Mouse (Mus musculus) bone marrow macrophage, adult 2 months (primary cell): ENCODE measurements around the gene Slc18b1.

ENCODE experiments used
- CTCF ChIP-seq: IDR thresholded peaks from 2 replicates; pipeline ENCODE4 v1.5.1; 2012; ENCODE audit warnings: low read depth, mild to moderate bottlenecking, low read length, moderate library complexity
- POLR2A ChIP-seq: IDR thresholded peaks from 2 replicates; pipeline ENCODE4 v1.6.1; 2012; ENCODE audit warnings: mild to moderate bottlenecking, low read depth, low read length, borderline replicate concordance

GRCm38 (mm10) chr10:23780539-23781275 is 16.1 kb upstream of the Slc18b1 start:
- TF ChIP-seq POLR2A (no peak), CTCF (no peak)
